Mouse (Mus musculus) layer of hippocampus, postnatal 36 days (tissue): Measurements from ENCODE around the gene Rgs13. TPM values are rescaled to one million over a fixed set of nuclear protein-coding genes. Genes with fewer than 3 reads are reported as not detected.

ENCODE experiments used
- DNase-seq, 2 experiments: peaks; one replicate each; pipeline ENCODE4 v3.0.0; 2022
- total RNA-seq, 2 experiments: library from RNA; stranded (reverse); gene quantifications; 2 replicates each; pipeline ENCODE4 v1.2.3; 2021

Rgs13 gene
- total RNA-seq: 1 to 10 TPM in 1 of 2 experiments, under 1 TPM in 1; 0.90 to 1.2 TPM

DNA sequence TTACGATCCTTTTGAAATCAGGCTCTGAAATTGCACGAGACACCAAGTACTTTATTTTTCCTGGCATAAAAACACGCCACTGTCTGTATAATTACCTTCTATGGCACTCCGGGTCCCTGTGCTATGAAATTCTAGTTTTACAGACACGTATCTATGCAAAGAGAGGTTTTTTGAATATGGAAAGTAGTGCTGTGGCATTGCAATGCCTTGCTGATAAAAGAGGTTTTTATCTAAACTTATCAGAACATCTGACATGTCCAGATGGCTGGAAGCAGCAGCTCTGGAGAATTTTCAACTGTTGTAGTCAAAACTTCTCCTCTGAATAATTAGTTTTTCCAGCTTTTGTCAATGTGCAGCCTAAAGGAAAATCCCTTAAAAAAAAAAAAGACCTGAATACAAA lies at the start of gene Rgs13:
Gene Rgs13, minus strand, starts transcription at position 207 of the 400 bp plus-strand sequence.
- DNase-seq: peak; percentile 16 to 28

DNA sequence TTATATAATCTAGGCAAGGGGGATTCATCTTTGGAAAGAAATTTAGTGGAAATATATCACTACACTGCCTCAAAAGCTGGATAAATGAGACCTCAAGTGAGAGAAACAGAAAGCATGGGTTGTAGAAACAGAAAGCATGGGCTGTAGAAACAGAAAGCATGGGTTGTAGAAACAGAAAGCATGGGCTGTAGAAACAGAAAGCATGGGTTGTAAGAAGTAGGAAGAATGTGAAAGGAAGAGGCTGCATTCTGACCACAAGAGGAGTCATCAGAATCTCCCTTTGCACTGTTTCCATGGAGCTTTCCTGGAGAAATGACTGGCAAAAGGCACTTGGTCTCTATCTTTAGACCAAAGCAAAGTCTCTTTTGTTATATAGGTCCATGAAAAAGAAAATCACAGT lies 38.1 kb upstream of the Rgs13 start:
- DNase-seq: no peak

DNA sequence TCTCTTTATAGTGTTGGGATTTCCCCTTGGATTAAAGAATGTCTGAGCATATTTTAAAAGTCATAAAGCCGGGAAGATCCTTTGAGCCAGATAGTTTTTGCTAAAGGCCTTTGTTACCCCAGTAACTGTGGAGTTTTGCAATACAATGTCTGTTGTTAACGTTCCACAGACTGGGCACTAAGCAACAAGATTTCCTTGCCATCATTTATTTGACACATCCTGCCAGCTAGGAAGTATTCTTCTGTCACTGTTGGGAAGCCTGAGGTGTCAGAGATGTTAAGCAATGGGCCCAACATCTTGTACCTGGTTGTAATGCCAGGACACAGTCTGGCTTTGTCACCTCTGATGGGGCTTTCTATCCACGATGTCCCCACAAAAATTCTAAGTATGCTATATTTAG lies 33.7 kb upstream of the Rgs13 start:
- no peak for DNase-seq

DNA sequence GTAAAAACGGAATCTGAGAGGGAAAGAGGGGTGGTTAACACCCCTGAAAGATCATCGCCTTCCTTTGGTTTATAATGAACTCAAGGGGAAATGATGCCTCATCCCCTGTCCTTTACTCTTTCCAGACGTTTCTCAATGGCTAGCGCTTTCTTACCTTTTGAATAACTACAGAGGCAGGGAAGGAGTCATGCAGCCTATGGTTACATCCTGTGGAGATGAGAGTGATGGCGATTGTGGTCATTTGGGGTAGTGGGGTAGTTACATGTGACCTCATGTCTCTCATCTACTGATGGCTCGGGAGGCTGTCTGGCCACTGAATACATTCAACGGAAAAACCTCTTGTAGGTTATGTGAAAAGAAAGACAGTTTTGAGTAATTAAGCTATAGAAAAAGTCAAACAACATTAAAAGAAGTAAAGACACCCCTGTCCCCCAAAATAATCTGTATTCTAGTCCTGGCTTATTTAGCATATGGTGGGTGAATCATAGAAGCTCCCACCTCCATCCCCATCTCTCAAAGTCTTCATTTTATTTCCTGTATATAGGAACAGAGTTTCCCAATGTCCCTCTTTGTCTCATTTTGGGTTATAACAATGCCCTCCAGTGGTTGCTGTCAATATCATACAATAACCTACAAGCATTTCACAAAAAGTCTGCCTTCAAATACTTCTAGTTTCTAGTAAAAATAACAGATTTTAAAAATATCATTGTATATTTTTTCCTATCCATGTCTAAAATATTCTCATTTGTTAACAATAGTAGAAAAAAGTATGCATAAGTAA lies 29.3 kb upstream of the Rgs13 start:
- DNase-seq: no peak

DNA sequence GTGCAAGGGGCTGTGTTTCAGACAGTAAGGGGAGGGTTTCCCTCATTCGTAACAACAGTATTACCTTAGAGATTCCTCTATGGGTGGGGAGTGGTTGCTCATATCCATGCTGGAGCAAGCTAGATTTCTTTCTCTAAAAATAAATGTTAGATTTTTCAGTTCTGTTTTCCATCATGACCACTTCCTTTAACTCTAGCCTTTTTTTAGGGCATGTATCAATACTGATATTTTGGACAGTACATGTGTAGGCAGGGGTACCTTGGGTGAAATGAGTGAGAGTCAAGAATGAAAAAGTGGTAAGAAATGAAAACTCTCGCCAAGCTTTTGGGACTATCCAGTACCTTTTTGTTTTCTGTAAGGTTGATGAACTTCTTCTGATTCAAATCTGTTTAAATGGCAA lies 27.6 kb upstream of the Rgs13 start:
- no peak for DNase-seq

DNA sequence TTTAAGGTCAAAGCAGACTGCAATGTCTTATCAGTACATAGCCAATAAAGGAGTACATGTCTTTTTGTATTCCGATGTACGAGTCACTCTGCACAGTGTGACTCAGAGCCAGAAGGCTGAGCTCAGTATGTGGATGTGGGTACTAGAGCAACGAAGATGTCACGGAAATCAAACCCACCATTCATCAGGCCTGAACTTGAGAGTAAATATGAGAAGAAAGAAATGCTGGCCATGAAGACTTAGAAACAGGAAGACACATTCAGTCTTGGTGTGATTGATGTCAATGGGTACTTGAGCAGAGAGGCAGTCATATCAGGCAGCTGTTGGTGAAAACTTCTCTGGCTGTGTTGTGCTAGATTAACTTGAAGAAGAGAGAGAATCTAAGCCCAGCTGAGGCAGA lies 25.8 kb upstream of the Rgs13 start:
- no peak for DNase-seq

DNA sequence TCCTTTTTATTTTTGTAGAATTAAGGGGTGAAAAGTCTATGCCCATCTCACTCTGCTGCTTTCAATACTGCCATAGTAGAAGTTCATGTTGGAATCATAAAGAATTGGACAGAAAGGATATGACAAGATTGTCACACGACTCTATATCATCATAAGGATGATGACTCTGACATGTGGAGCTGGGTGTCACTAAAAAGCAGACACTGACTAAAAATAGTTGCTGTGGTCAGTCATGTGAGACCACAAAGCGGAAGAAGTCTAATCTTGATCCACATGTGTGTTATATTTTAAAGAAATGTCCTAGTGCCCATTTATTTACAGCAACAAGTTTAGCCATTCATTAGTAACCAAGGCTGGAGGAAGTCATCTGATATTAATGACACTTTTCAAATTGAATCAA lies 23.3 kb upstream of the Rgs13 start:
- DNase-seq: no peak

DNA sequence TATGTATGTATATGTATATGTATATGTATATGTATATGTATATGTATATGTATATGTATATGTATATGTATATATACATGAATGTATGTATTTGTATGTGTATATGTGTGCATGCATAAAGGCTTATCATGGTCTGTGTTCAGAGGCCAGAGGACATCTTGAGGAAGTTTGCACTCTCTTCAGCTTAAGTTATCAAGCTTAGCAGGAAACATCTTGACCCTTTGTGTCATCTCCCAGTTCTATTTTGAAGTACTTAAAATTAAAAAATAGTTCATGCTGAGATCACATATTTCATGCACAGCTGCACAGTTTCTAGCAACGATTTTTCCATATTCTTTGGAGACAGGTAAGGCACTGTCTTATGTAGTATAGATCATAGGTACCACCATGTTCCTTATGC lies 22.4 kb upstream of the Rgs13 start:
- DNase-seq: no peak

DNA sequence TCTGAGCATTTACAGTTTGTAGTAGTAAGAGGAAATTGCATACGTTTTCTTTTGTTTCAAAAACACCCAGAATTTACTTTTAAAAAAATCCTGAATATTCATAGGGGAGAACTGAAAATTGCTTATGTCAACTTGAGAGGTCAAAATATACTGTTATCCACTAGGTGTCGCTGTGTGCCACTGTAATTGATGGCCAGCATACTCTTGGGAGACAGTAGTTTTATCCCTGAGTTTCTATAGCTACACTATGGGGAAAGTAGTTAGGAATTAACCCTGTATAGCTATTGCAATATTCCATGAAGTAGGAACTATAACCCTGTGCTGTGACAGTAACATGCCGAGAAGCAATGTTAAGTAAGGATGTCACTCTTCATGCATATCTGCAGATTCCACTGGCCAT lies 20.5 kb upstream of the Rgs13 start:
- peak in 1 of 2 experiments; percentile 23 for DNase-seq

DNA sequence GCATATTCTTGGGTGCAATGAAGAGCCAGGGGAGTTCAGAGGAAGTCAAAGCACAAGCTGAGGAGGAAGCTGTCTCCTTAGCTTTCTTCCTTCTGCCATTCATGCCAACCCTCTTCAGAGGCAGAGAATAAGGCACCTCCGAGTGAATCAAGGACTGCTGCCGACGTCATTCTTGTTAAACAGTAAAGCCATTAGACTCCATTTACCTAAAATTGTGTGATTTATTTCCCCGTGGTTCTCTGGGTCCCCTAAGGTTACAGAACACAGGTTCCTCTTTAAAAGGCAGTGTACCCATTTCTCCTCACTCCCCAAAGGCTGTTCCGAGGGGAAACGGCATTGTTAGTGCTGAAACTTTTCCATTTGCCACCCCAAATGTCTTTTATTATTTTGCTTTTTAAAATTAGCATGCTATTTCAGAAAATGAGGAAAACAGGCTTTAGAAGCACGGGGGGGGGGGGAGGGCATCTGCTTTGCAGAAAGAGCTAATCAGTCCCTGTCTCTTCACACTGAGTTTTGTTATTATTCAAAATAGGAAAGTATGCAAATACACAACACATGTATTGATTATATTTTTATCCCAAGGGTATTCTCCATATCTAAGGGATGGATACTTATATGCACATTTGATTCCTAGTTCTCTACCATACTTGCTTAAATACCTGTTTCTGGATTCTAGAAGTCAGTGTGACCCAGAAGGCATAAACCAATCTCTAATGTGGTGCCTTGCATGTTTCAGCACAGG lies 9.7 kb upstream of the Rgs13 start:
- no peak for DNase-seq

DNA sequence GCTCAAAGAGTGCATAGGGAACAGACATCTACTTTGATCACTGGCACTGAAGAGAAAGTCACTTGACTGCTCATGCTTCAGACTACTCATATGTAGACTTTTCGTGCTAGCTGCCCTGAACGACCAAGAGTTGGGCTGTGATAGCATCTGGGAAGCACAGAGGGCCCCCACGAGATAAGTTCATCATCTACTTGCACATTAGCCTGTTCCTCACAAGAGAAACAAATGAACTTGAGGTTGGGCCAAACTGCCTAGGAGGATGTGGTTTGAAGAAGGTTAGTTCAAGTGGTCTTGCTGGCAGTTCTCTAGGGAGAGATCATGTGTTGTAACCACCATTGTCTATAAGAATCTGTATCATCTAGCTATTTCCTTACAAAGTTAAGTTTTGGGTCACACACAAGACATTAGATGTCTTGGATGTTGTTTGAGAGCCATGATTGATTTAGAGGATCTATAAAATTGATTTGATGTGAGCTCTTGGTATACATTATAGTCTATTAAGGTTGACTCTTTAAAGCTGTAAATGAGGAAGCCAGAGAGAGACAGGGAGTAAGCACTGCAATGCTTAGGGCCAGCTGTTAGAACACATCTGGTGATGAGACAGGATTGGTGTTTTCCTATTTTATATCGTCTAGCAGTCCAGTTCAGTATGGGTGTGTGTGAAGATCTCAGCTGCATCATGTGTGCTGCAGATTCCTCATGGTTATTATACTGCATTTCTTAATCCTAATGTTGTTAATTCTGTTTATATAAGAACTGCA lies 8.0 kb upstream of the Rgs13 start:
- no peak for DNase-seq

DNA sequence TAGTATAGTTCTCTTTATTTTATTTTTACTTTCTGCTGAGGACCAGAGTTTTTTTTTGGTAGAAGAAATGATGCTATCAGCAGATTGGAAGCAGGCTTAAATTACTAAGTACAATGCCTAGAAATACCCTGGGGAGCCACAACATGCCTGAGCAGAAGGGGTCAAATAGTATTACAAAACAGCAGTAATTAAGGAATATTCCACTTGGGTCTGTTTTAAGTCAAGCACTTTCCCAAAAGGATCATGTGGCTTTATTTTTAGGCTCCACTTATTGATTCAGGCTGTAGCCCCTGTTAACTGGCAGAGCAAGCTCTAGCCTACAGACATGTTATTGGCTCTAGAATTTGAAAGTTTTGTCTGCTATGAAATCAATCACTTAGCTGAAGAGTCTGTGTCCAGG lies 6.5 kb upstream of the Rgs13 start:
- DNase-seq: no peak

DNA sequence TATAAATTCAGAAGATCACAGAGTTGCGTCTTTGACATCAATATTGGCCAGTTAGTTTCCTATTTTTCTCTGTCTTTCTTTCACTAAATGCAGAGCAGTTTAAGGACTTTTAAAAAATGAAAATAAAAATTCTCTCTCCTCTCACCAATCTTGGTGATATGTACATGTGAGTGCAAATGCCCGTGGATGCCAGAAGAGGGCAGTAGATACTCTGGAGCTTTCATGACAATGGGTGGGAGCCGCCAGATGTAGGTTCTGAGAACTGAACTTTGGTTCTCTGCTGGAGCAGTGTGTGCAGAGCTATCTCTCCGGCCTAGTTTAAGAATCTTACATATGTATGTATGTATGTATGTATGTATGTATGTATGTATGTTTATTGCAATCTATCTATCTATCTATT lies 2.4 kb upstream of the Rgs13 start:
- no peak for DNase-seq

DNA sequence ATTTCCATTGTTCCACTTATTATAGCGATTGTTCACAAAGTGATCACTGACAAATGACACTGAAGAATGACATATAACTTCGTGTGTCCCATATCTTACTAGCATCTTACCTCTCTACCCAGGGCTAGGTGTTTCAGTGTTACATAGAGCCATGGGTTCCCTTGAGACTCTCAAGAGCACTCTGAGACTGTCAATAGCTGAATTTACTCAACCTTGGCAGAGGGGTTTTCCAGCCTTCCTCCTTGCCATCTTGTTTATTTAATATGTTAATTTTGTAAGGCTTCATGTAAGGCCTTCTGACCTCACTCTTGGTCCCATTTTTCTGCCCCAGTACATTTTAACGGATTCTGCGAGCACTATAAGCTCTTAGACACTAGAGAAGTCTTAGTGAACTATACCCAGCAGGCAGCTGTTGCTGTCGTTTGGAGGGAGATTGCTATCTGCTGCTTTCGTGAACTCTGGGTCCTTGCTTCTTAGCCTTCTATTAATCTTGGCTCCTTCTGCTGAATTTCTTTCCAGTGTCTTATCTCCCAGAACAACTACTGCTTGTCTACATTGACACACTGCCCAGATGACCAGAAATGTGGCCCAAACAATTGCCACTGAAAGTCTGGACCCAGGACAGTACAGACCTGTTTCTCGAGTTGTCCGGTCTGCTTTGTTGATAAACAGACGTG lies 1.2 kb upstream of the Rgs13 start:
- DNase-seq: no peak

DNA sequence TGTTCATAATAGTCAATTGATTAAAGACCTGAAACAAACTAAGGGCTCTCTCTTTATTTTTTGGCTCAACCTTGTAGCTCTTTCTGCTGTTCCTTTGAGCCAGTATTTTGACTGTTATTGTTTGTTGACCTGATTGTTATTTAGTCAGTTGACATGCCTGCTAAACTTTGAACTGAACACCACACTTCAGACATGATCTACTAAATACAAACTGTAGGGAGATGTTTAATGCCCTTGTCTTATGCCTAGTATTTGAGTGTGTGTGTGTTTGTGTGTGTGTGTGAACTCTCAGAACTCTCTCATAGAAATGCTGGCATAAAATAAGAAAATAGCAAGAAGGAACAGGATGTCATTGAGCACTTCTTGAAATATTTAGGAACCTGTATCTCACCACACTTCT lies 448 bp upstream of the Rgs13 start:
- DNase-seq: no peak

DNA sequence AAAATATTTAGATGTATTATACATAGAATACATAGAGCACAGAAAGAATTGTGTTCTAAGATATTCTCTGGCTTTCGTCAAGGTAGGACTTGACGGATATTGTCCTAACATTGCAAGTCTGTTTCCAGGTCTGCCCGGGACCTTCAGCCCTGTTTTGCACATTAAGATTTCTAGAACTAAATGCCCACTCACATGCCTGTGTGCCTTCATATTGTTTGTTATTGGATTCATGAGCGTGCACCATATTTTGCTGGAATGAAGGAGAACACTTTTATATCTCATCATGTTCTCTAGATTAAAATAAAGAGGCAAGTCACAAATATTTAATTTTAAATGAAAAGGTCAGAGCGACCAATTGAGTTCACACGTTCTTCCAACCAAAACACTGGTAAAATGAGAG lies 2.4 kb downstream of the Rgs13 start:
- no peak for DNase-seq

DNA sequence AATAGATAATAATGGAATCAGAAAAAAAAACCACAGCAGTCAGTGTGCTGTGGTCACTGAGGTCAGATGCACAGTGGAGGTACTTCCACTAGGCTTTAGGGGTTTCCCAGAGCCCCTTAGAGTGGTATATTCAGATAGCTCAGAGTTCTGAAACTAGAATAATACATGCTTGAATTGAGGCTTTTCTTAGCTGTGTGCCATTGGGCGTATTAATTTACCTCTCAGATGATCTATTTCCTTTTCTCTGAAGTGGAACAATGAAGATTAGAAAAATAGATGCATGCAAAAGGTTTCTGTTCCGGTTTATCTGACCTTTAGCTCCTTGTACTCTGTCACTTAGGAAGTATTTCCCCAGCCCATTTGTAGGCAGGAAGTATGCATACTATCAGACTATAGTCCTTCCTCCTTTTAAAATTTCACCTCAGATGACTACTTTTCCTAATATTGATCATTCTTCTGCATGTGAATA lies 3.6 kb downstream of the Rgs13 start:
- no peak for DNase-seq

DNA sequence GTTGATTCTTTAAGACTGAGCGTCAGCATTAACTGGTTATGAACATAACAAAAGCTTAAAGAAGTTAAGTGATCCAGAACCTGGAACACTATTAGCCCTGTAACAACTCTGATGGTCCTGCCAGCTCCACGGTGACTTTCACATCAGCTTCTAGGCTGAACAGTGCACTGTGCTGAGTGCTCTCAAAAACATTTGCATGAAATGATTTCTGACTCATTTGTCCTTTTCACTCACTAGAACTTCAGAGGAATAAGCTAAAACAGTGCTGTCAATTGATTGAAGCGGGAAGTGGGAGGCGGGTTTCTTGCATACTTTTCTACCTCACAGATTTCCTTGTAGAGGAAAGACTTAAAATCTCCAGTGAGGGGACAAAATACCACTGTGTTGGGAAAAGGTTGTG lies 8.3 kb downstream of the Rgs13 start:
- no peak for DNase-seq

DNA sequence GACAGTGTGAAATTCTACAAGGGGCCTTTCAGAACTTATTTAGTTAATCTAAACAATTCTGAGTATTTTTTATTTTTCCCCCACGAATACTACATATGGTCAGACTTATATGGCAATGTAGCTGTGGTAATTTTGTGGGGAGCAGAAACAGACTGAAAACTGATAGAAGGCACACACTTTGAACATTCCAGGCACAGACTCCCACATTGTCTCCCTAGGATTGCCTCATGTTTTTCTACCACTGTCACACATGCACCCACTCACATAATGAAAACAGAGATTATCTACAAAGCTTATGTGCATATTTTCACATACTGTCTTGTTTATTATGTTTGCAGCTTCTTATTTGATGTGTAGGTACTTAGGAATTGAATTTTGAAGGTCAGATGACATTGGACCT lies 9.4 kb downstream of the Rgs13 start:
- DNase-seq: no peak

DNA sequence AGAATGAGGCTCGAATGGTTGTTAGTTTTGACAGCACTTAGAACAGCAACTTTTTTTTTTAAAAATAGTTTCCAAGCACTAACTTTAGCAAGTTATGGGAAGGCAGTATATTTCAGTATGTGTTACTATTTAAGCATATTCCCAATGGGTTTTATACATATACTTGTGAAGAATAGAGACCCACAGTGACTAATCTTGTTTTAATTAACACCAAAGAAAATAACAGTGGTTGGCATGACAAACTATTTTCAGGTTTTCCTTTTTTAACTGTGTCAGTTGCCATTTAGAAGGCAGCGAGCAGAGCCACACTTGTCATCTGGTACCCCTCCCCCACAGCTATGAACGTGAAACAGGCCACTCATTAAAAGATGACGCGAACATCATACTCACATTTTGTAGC lies 10.3 kb downstream of the Rgs13 start:
- DNase-seq: no peak

DNA sequence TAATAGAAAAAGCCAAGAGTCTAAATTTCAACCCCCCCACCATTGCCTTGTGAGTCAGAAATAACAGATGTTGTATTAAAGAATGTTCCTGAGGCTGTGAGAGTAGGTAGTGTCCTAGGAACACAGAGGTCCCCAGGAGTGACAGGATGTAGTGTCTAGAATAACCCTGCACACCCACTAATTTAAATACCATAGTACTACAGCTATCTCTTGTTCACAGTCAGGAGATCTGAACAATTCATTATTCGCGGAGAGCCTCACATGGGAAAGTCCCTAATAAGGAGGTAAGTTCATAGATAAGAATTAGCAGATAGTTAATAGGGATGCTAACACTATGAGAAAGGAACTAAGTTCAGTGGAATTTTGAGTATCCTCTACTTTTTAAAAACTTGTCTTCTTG lies 10.9 kb downstream of the Rgs13 start:
- DNase-seq: no peak

DNA sequence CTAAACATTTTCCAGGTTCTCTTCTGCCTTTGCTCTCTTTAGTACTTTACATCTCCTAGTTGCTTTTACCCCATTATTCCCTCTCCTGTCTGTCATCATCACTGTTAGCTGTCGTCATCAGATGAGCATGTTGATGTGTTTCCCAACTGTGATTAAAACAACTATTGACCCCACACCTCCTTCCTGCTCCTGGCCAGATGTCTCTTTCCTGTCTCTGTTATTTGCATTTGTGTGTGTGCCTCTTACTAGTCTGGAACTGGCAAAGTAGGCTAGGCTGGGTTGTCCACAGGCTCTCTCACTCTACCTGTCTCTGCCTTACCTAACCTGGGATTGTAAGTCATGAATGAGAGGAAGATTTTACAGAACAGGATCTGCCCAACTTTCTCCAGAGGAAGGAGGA lies 24.6 kb downstream of the Rgs13 start:
- no peak for DNase-seq

DNA sequence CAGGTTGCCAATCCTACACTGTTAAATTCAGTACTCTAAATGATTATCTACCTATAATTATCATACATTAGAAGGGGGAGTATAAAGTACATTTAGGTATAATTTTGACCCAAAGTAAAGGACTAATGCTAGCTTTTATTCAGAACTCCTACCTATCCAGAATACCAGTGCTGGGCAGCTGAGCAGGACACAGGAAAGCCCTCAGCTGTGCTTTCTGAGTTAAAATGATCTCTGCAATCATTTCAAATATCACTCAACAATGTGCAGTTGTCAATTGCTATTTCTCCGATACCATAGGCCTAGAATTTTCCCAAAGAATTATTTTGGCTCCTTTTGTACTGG lies 25.0 kb downstream of the Rgs13 start:
- DNase-seq: no peak
